Mouse (Mus musculus): ENCODE results near the gene Myo1f. TPM values are rescaled to one million over a fixed set of nuclear protein-coding genes. Genes with fewer than 3 reads are reported as not detected.

The Myo1f gene
- polyA plus RNA-seq, 1 experiment from 2014 or later: 1.6 TPM

DNA sequence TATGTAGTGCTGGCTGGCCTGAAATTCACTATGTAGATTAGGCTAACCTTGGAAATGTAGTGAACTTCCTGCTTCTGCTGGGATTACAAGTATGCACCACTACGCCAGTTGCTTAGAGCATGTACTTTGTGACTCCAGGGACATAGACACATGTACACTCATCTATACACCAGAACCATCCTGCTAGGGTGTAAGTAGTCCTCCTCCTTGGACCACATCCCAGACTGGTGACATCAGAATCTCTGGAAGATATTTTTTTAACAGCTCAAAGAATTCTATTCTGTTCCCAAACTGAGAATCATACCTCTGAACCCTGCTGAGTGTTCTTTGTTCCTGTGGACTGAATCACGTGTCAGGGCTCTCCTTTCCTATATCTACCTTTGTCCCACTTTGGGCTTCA is 81.5 kb downstream of the Myo1f start:
- DNase-seq (ENCODE audit: extremely low spot score, low spot score): no peak
- Histone ChIP-seq H3K4me3 (no peak overlapping the region), H3K27ac (no peak overlapping the region), H3K4me1 (no peaks in the 10 kb centered on the region), H3K9me3 (no peaks in the 10 kb centered on the region), H3K36me3 (replicated peaks) (peaks cover 66% of the 10 kb centered on the region), H3K27me3 (ENCODE audit: poor library complexity, severe bottlenecking) (no peaks in the 10 kb centered on the region)
- WGBS: 91% methylated on average over 2 of the region's 2 CpGs

DNA sequence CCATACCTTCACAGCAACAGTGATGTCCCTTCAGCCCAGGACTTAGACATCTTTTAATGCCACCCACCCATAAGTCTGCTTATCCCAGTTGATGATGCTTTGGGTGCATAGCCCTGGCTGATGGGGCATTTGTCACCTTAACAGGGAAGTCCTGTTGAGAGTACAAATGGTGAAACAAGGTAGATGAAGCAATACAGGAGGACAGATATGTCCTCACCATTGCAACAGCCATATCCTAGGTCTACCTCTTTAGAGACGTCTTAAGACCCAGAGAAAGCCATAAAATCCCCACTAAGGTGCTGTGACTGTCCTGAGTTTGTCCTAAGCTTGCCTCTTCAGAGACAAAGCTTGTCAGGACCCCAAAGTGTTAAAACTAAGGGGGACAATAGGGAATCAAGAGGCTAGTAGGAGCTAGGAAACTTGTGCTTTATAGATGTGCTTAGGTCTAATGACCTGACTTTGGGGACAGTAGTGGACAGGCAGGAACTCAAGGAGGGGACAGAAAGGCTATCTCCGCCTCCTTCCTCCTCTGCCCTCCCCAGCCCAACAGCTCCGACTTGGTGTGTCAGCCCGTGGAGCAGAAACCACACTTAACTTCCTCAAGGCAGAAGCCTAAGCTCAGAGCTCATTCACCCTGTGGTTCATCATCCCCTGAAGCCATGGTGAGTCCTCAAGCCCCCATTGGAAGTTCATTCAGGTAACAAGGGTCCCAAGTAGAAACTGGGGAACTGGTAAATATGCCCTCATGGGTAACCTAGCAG is 82.2 kb downstream of the Myo1f start, which contains the start of gene Pram1:
Gene Pram1 (plus strand): TSS at position 541 of the 761 bp plus-strand sequence.
- no peak for DNase-seq (ENCODE audit: extremely low spot score, low spot score)
- Histone ChIP-seq H3K27ac (no peak within 1 kb of the TSS), H3K4me3 (no peak within 1 kb of the TSS), H3K36me3 (replicated peaks) (peaks cover 66% of the 10 kb centered on the region), H3K9me3 (no peaks in the 10 kb centered on the region), H3K4me1 (no peaks in the 10 kb centered on the region), H3K27me3 (ENCODE audit: poor library complexity, severe bottlenecking) (no peaks in the 10 kb centered on the region)
- 91% methylated on average over 4 of the region's 4 CpGs for WGBS

DNA sequence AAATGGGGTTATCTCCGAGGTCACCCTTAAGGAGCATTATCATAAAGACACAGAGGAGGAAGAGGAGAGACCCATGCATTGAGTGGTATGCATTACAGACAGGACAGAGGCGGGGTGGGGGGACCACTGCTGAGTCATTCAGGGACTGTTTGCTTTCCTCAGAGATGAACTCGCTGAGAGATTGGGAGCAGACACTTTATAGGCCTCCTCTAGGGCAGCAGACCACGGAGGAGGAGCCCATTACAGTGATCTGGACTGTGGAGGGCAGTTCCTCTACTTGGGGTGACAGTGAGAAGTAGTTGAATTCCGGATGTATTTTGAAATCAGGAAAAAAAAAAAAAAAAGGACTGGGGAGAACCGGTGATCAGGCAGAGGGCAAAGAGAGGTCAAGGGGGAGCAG is 84.2 kb downstream of the Myo1f start:
- Histone ChIP-seq H3K27ac (no peak overlapping the region), H3K4me1 (no peaks in the 10 kb centered on the region), H3K4me3 (no peak overlapping the region), H3K27me3 (ENCODE audit: poor library complexity, severe bottlenecking) (no peaks in the 10 kb centered on the region), H3K36me3 (replicated peaks) (peaks cover 76% of the 10 kb centered on the region), H3K9me3 (no peaks in the 10 kb centered on the region)
- 75% methylated on average over 6 of the region's 6 CpGs for WGBS
- DNase-seq (ENCODE audit: extremely low spot score, low spot score): no peak

DNA sequence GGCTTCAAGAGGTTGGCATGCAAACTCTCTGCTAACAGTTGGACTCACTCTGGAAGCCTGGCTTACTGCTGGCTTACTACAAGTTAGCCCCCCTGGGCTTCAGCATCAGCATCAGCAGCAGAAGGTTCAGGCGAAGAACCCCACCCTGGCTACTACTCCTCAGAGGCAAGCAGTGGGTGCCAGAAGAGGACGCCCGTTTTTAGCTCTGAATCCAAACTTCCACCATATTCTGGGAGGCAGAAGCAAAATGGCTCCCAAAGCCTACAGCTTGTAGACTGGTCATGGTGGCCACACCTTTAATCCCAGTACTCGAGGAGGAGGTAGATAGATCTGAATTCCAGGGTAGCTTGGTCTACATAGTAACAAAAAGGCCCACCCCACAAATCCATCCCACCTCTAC is 88.6 kb downstream of the Myo1f start:
- Histone ChIP-seq H3K4me1 (no peaks in the 10 kb centered on the region), H3K9me3 (no peaks in the 10 kb centered on the region), H3K36me3 (replicated peaks) (peaks cover 93% of the 10 kb centered on the region), H3K4me3 (no peak overlapping the region), H3K27ac (no peak overlapping the region), H3K27me3 (ENCODE audit: poor library complexity, severe bottlenecking) (no peaks in the 10 kb centered on the region)
- no peak for DNase-seq (ENCODE audit: extremely low spot score, low spot score)
- WGBS: 91% methylated on average over 4 of the region's 4 CpGs

DNA sequence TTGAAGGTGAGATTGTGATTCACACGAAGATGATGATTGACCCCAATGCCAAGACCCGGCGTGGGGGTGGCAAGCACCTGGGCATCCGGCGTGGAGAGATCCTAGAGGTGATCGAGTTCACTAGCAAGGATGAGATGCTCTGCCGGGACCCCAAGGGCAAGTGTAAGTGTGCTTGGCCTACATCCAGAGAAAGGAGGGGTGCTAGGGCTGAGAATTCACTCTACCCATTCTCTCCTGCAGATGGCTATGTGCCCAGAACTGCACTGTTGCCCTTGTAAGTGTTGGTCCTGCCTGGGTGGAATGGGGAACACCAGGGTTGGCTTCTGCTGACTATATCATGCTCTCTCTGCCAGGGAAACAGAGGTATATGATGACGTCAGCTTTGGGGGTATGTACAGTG is 89.6 kb downstream of the Myo1f start:
- no peaks in the 10 kb centered on the region for H3K9me3 ChIP-seq
- peaks cover 100% of the 10 kb centered on the region for H3K36me3 ChIP-seq (replicated peaks)
- no peak overlapping the region for H3K27ac ChIP-seq
- H3K27me3 ChIP-seq (ENCODE audit: poor library complexity, severe bottlenecking): no peaks in the 10 kb centered on the region
- WGBS: 95% methylated on average over 8 of the region's 8 CpGs
- H3K4me1 ChIP-seq: no peaks in the 10 kb centered on the region
- no peak overlapping the region for H3K4me3 ChIP-seq
- DNase-seq (ENCODE audit: extremely low spot score, low spot score): no peak

DNA sequence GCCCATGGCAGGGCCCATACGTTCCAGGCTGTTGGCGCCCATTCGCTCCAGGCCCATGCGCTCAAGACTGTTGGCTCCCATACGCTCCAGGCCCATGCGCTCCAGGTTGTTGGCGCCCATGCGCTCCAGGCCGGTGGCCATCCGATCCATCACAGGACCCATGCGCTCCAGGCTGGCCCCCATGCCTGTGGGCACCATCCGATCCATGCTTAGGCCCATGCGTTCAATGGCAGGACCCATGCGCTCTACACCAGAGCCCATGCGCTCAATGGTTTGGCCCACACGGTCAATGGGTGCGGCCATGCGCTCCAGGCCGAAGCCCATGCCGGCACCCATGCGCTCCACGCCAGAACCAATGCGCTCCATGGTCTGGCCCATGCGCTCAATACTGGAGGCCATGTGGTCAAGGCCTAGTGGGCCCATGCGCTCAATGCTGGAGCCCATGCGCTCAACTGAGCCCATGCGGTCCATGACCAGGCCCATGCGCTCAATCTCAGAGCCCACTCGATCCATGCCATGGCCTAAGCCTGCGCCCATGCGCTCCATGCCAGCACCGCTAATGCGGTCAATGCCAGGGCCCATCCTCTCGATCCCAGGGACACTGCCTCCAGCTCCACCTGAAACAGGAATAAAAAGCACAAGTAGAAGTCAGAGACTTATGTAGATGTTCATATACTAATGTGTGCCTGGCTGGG is 94.4 kb downstream of the Myo1f start:
- H3K4me3 ChIP-seq: no peak overlapping the region
- peaks cover 100% of the 10 kb centered on the region for H3K36me3 ChIP-seq (replicated peaks)
- WGBS: 97% methylated on average over 34 of the region's 34 CpGs
- no peaks in the 10 kb centered on the region for H3K9me3 ChIP-seq
- H3K4me1 ChIP-seq: no peaks in the 10 kb centered on the region
- no peaks in the 10 kb centered on the region for H3K27me3 ChIP-seq (ENCODE audit: poor library complexity, severe bottlenecking)
- no peak overlapping the region for H3K27ac ChIP-seq
- DNase-seq (ENCODE audit: extremely low spot score, low spot score): no peak

Other genes starting within 250 kb of the Myo1f start
- 12.3 and 13.0 TPM in 2 replicates for gene Zfp81, start 196.8 kb upstream of the Myo1f start, polyA plus RNA-seq (2016; fragmentation: Nextera tagmentation; extraction: Ambion mirVana)
- 18.3 and 20.4 TPM in 2 replicates for gene Zfp101, start 161.1 kb upstream of the Myo1f start, polyA plus RNA-seq (2016; fragmentation: Nextera tagmentation; extraction: Ambion mirVana)
- not detected in 2 replicates for gene Actl9, start 122.8 kb upstream of the Myo1f start, polyA plus RNA-seq (2016; fragmentation: Nextera tagmentation; extraction: Ambion mirVana)
- 42.6 and 47.3 TPM in 2 replicates for gene Adamts10, start 31.5 kb upstream of the Myo1f start, polyA plus RNA-seq (2016; fragmentation: Nextera tagmentation; extraction: Ambion mirVana)
- 47.6 and 51.2 TPM in 2 replicates for gene Zfp414, start 73.4 kb downstream of the Myo1f start, polyA plus RNA-seq (2016; fragmentation: Nextera tagmentation; extraction: Ambion mirVana)
- gene Pram1, start 82.3 kb downstream of the Myo1f start, polyA plus RNA-seq (2016; fragmentation: Nextera tagmentation; extraction: Ambion mirVana): 0.31 and 0.39 TPM in 2 replicates
- gene Hnrnpm, start 131.2 kb downstream of the Myo1f start, polyA plus RNA-seq (2016; fragmentation: Nextera tagmentation; extraction: Ambion mirVana): 515 and 568 TPM in 2 replicates
- gene March2, start 163.0 kb downstream of the Myo1f start, polyA plus RNA-seq (2016; fragmentation: Nextera tagmentation; extraction: Ambion mirVana): 29.5 and 33.1 TPM in 2 replicates
- gene Rab11b, start 204.8 kb downstream of the Myo1f start, polyA plus RNA-seq (2016; fragmentation: Nextera tagmentation; extraction: Ambion mirVana): 338 and 346 TPM in 2 replicates
- gene Angptl4, start 226.1 kb downstream of the Myo1f start, polyA plus RNA-seq (2016; fragmentation: Nextera tagmentation; extraction: Ambion mirVana): 21.4 and 22.4 TPM in 2 replicates